Comparison of ENCODE assay signal across 8 mouse cellular contexts in the genomic region with DNA sequence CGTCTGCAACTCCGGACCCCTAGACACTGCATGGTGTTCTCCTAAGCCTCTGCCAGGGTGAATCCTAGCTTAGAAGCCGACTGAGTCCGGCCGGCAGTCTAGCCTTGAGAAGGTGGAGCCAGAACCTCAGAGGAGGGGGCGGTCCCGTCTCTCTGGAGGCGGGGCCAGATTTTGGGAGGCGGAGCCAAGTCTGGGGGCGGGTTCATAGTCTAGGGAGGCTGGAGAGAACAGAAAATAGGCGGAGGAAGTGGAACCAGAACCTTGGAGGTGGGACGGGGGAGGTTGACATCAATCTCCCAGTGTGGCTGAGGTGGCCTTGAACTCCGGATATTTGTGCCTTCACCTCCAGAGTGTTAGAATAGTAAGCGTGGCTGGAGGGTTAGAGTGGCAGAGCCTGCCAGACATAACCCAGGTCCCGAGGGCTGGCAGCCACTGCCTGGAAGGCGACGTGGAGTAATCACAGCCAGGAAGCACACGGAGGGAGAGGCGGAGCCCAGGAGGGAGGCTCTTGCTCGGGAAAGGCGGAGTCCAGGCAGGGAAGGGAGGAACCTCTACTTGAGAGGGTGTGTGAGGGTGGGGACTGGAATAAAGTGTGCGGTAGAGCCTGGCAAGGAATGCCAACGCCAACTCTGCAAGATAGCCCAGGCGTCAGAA. TPM values are rescaled to one million over a fixed set of nuclear protein-coding genes. Genes with fewer than 3 reads are reported as not detected.
DNase-seq lines count a peak whose midpoint lies in the region; ATAC-seq and TF ChIP-seq lines count a peak whose summit lies in the region.

No protein-coding gene starts in this region.

- peak; percentile 88 for ATAC-seq in common myeloid progenitor, adult 5-6 weeks (replicated peaks; ENCODE audit: low read depth, poor library complexity, severe bottlenecking)
- ATAC-seq in hindbrain, postnatal 0 days = peak; percentile 67

- no peaks in the 10 kb centered on the region; the same call in 1 of the 2 replicates for H3K36me3 ChIP-seq in hindbrain, postnatal 0 days (ENCODE audit: insufficient read depth, low read length)

- H3K9ac ChIP-seq in hindbrain, postnatal 0 days (replicated peaks; ENCODE audit: low read length) = peak overlapping the region; percentile 24

- H3K4me3 ChIP-seq in hindbrain, postnatal 0 days (ENCODE audit: low read length) = peak overlapping the region; percentile 21

- 4% methylated on average over 24 of the region's 24 CpGs for WGBS in hindbrain, postnatal 0 days

- H3K27ac ChIP-seq in hindbrain, postnatal 0 days = no peak overlapping the region

- no peaks in the 10 kb centered on the region for H3K27me3 ChIP-seq in hindbrain, postnatal 0 days (ENCODE audit: insufficient read depth, low read length)

- H3K9me3 ChIP-seq in hindbrain, postnatal 0 days (ENCODE audit: low read length) = no peaks in the 10 kb centered on the region

- peaks cover 11% of the 10 kb centered on the region for H3K4me1 ChIP-seq in hindbrain, postnatal 0 days (ENCODE audit: insufficient read depth, low read length)

- no peak for TF ChIP-seq CTCF in hindbrain, postnatal 0 days (IDR thresholded peaks at IDR 0.05; ENCODE audit: low read depth)

- peak overlapping the region; percentile 50 for H3K4me2 ChIP-seq in hindbrain, postnatal 0 days (ENCODE audit: low read depth, low read length)

- DNase-seq in ZHBTc4 (ENCODE audit: low read depth, low spot score) = peak; percentile 96
- peak; percentile 84 to 85 for DNase-seq in gastrocnemius, adult 8-10 months (ENCODE audit: low spot score in 2 of 2)
- peak; percentile 65 for DNase-seq in hindbrain, postnatal 0 days (ENCODE audit: low spot score)
- DNase-seq in left cerebral cortex, adult 18-20 months (ENCODE audit: low spot score in 2 of 2) = peak; percentile 75
- DNase-seq in lung, postnatal 4 days = peak; percentile 93 to 96
- DNase-seq in retina, embryonic 14.5 days (ENCODE audit: low spot score) = peak; percentile 88
- DNase-seq in thymus, postnatal 36 days = peak; percentile 58 to 63

RNA-seq across cellular contexts. Expression of a gene that starts 5.0 kb away (rescaled TPM):
- not detected in 2 replicates for total RNA-seq in common myeloid progenitor, adult 5-6 weeks (2017)
- total RNA-seq in gastrocnemius, adult 8-10 months (2022) = 1 to 10 TPM; 4.2 to 7.8 (median 6.3) TPM
- total RNA-seq in hindbrain, postnatal 0 days (2014; rRNA removed) = 15.1 and 17.0 TPM in 2 replicates
- polyA plus RNA-seq in hindbrain, postnatal 0 days (2015; fragmentation: Nextera tagmentation; extraction: Ambion mirVana) = 14.2 and 18.1 TPM in 2 replicates
- 10 to 100 TPM; 13.0 to 13.6 TPM for total RNA-seq in left cerebral cortex, adult 18-20 months (2021)

RNA-seq across cellular contexts. Expression of a gene that starts 14.0 kb away (rescaled TPM):
- total RNA-seq in common myeloid progenitor, adult 5-6 weeks (2017) = not detected in 2 replicates
- total RNA-seq in gastrocnemius, adult 8-10 months (2022) = not detected
- total RNA-seq in hindbrain, postnatal 0 days (2014; rRNA removed) = 0.93 and 1.1 TPM in 2 replicates
- polyA plus RNA-seq in hindbrain, postnatal 0 days (2015; fragmentation: Nextera tagmentation; extraction: Ambion mirVana) = 0.95 and 1.4 TPM in 2 replicates
- 1 to 10 TPM; 2.8 to 4.0 TPM for total RNA-seq in left cerebral cortex, adult 18-20 months (2021)

RNA-seq across cellular contexts. Expression of a gene that starts 35.7 kb away (rescaled TPM):
- 33.9 and 36.3 TPM in 2 replicates for total RNA-seq in common myeloid progenitor, adult 5-6 weeks (2017)
- total RNA-seq in gastrocnemius, adult 8-10 months (2022) = under 1 TPM; 0.22 to 0.54 (median 0.37) TPM
- total RNA-seq in hindbrain, postnatal 0 days (2014; rRNA removed) = 4.5 and 5.9 TPM in 2 replicates
- polyA plus RNA-seq in hindbrain, postnatal 0 days (2015; fragmentation: Nextera tagmentation; extraction: Ambion mirVana) = 3.3 TPM in 2 replicates
- total RNA-seq in left cerebral cortex, adult 18-20 months (2021) = 1 to 10 TPM; 6.7 to 9.0 TPM
